Mouse (Mus musculus) left cerebral cortex, postnatal 36 days (tissue): Measurements from ENCODE around the gene Pou3f1. TPM values are rescaled to one million over a fixed set of nuclear protein-coding genes. Genes with fewer than 3 reads are reported as not detected.
A peak's percentile ranks its signal among the peaks of the same experiment; 100 is the strongest.

Source experiments
- DNase-seq, 2 experiments: peaks; one replicate each; pipeline ENCODE4 v3.0.0; 2021 to 2022; ENCODE audit warnings: low spot score in 2 of 2, mixed read lengths in 1 of 2
- intact Hi-C: fragments of 180-260 bp; cut with DNase I; formaldehyde crosslinking; loops from one replicate; pipeline ENCODE4 v1.15.1; 2025
- total RNA-seq, 2 experiments: library from RNA; stranded (reverse); gene quantifications; 2 replicates each; pipeline ENCODE4 v1.2.3; 2021

Pou3f1 gene
- total RNA-seq: 10 to 100 TPM; 14.8 to 21.6 TPM

DNA sequence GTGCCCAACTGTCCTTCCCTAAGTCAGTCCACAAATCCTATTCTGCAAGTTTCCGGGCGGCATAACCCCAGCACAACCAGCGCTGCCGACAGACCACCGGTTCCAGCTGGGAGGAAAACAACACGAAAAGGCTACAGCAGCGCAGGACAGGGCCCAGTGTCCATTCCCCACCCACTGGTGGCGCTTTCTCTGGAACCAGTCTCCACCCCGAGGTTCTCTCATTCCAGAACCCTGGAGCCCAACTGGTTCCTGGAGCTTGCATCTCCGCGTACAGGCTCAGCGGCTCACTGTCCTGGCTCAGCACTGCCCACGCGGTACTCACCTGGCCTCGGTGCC is at the start of gene Pou3f1:
Gene Pou3f1, plus strand, starts transcription at position 290 of the 336 bp plus-strand sequence.
- intact Hi-C loops: loop anchor here (10.0 kb wide), 1 partner anchor 262 kb away; no protein-coding TSS in a partner anchor
- no peak for DNase-seq

DNA sequence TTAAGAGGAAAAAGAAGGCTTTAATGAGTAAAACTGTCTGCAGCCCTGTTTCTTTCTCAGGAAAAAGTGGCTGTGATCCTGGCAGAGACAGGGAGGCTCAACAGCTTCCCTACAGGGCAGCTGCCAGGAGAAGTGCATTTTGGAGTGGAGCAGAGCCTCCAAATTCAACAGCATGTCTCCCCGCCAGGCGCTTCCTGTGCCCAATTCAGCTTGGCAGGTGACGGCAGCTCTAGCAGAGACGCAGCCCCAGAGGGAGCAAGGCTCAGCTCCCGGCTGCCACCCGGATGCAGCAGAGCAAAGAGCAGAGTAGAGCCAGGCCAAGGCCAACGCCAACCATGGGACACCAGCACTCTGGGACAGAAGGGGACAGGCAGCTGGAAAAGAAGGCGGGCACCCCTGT is 49.4 kb upstream of the Pou3f1 start:
- intact Hi-C loops: no loop called here

DNA sequence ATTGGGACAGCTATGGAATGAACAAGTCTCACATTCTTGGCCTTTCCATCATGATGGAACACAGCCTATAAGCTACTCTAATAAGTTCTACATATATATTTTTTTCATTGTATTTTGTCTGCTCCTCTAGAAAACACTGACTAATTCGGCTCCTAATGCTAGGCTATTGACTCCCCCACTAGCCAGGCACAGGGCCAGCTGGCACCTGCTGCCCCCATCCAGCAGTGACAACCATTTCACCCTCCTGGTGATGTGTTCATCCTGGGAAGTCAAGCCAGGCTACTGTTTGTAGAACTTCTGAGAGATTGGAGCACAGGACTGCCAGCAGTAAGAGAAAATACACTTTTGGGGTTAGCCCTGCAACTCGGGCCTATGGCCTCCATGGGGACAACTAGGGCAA is 46.5 kb upstream of the Pou3f1 start:
- intact Hi-C loops: no loop called here
- no peak for DNase-seq

More for the DNA sequence above, 49.4 kb upstream of the Pou3f1 start:
- peak; percentile 25 to 63 for DNase-seq

DNA sequence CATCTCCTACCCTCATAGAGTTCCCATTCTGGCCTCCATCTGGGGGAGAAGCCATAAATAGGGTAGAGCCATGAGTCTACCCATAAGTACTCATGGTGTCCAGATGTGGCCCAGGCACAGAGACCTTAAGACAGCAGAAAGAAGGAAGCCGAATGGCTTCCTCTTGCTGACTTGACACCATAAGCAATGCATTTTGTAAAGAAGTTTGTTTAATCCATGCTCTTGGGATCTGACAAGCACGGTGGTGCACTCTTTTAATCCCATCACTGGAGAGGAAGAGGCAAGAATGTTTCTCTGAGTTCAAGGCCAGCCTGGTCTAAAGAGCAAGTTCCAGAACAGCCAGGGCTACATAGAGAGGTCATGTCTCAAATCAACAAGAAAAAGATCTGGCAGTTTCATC is 45.9 kb upstream of the Pou3f1 start, which contains the start of gene 3100002H09Rik:
Gene 3100002H09Rik, minus strand, starts transcription at position 101 of the 400 bp plus-strand sequence.
- intact Hi-C loops: no loop called here
- DNase-seq: no peak

DNA sequence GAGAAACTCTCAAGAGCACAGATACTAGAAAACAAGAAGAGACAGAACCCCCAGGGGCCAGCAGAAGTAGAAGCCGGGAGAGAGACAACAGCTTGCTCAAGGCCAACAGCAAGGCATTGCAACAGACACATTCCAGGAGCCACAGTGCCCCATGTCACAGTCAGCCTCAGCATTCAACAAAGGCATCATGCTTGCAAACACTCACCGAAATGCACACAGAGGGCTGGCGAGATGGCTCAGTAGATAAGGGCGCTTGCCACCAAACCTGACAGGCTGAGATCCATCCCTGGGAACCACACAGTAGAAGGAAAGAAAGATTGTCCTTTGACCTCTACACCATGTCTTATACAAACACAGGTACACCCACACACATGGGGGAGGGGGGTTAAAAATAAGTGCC is 44.8 kb upstream of the Pou3f1 start:
- intact Hi-C loops: no loop called here
- no peak for DNase-seq

DNA sequence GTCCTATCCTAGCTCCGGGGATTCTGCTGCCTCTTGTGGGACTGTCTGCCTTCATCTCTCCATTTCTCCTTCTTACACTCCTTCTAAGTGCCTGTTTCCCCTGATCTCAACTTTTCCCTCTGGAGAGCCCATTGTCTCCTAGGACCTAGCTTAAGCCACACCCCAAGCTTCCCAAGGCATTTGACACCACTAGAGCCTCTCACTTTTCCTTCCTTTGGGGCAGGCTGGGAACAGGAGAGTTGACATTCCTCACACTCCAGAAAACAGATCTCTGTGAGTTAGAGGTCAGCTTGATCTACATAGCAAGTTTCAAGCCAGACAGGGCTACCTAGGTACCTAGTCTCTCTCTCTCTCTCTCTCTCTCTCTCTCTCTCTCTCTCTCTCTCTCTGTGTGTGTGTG is 42.4 kb upstream of the Pou3f1 start:
- intact Hi-C loops: no loop called here
- no peak for DNase-seq

DNA sequence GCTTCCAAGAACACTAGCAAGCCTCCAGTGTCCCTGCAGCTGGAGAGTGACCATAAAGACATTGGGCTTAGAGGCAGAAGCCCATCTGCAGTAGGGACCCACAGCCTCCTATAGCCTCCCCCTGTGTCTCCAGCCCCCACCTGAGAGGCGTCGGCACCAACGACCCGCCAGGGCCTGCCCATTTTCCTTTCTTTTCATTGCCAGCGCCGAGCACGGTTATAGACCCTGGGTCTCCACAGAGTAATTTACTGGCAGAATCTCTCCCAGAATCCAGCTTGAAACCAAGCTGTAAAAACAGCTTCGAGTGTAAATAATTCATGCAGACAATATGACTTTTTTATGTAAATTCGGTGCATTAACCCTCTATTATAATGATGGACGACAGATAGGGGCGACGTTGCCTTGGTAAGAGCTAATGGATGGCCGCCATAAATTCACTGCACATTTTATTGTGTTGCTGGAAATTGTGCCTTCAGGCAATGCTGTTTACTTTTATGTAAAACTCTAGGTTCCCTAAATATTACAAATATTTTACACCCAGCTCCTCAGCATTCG is 41.1 kb upstream of the Pou3f1 start:
- intact Hi-C loops: no loop called here
- DNase-seq: no peak

DNA sequence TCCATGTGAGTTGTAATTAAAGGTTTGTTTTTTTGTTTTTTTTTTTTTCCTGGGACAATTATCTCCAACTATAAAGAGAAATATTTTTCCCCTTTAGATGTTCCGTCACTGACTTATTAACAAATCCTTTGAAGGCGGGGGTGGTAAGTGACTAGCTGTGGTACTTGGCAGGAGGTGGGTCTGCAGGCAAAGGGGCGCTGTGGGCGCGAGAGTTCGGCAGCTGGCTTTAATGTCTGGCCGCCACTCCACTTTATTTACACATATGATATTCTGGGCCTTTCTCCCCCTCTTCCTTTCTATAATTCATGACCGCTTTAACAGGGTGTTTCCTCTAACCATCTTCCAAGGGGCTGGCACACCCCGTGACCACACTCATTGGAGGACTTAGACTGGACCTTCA is 40.6 kb upstream of the Pou3f1 start:
- intact Hi-C loops: no loop called here
- DNase-seq: no peak

DNA sequence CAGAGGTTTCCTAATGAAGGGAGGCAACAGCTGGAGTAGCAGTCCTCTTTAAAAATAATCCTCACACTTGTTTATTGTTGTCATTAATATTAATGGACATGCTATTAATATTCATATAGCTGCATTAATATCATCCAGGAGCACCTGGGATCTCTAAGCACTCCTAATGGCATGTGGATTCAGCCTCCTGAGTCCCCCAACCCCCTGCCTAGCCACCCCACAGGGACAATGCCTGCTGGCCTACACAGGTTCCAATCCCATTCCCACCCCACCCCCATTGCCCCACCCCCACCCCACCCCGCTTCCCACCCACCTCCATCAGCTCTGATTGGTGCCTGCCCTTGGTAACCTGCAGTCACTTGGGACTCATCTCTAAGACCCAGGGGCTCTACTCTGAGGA is 40.0 kb upstream of the Pou3f1 start:
- intact Hi-C loops: no loop called here

DNA sequence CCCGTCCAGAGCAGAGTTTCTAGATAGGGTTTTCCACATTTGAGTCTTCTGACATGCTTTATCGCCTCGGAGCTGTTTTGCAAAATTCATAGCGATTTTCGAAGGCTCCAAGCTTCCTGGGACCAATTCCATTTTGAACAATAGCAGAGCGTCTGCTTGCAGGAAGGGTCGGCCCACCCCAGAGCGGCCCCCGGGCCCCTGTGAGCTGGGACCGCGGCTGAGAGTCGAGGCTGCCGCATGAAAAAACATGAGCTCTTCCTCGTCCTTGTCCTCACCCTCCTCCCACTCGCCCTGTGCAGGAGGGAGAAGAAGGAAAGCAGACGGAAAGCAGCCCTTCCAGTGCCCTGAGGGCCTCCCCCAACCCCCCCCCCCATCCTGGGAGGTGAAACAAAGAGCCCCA is 38.0 kb upstream of the Pou3f1 start:
- DNase-seq: no peak
- intact Hi-C loops: no loop called here

More for the DNA sequence above, 40.0 kb upstream of the Pou3f1 start:
- DNase-seq: no peak

DNA sequence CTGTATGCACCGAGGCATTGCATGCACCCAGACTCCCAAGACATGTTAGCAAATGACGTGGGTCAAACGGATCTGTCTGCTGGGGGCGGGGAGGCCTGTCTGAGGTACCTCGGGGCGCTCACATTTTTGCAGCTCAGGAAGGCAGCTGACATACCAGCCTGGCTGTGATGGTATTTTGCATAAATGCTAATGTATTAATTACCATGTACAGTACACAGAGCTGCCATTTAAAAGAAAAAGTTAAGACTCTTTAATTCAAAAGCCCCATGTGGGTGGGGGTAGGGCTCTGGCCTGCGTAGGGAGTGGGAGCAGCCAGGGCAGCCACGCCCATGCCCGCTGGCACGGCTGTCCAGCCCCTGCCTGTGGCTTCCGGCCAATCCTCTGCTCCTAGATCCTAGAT is 35.2 kb upstream of the Pou3f1 start:
- intact Hi-C loops: no loop called here
- DNase-seq: no peak

DNA sequence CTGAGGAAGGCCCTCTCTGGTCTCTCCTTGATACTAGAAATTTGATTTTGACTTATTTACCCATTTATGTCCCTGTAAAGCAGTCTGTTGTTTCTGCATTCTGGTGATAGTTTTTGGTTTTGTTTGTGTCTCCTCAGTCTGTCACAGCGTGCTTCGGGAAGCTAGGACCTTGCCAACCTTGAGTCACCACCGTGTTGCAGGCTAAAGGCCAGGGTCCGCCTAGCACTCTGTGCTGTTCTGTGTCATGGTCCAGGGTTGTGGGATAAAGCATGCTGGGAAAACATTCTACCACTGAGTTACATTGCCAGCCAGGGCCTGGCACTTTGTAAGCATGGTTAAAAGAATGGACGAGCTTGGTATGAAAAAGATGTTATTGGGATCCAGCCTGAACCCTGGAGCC is 34.0 kb upstream of the Pou3f1 start:
- no peak for DNase-seq
- intact Hi-C loops: no loop called here

DNA sequence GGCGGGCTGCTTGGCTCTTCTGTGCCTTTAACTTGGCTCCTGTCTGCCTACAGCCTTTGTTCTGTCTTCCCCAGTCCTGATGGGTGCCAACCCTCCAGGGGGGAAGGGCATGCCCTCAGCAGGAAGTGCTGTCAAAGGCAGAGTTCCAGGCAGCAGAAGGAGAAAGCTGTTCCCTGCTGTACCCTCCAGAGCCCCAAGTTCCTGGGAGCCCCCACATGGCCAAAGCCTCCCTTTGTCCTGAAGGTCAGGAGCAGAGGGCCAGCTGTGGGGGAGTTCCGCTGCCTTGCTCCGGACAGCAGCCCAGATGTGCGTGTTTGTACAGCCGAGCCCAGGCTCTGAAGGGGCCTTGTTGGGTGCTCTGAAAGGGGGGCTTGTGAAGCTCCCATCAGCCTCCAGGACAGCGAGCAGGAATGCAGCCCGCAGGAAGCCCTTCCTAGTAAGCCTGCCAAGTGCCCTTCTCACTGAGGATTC is 32.5 kb upstream of the Pou3f1 start:
- intact Hi-C loops: no loop called here
- DNase-seq: peak in 1 of 2 experiments; percentile 30

DNA sequence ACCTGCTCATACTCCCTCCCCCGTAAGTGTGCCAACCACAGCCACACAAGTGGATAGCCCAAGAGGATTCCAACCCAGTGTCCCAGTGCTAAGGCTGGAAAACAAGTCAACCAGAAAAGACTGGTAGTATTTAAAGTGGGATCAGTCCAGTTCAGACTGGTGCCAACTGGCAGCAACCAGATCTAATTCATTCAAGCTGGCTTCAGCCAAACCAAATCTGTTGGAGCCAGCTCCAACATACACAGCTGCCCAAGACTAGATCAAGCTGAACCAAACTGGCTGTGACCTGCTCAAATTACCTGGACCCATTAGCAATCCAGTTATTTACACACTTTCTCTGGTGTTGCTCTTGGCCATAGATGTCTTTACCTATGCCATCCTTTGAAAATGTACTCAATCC is 29.8 kb upstream of the Pou3f1 start:
- intact Hi-C loops: no loop called here
- no peak for DNase-seq

DNA sequence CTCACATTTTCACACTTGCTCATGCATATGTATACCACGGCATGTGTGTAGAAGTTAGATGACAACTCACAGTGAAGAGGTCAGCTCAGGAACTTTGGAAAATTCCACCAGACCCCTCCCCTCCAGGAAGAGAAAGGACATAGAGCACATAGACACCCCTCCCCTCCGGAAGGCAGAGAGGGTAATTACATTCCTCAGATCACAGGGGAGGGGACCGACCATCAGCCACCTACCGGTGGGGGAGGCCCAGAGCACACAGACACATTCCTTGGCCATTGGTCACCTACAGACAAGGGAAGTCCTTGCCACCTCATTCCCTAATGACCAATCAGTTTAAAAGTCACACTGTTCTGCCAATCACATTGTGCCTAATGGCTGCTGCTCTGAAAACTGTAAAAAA is 25.2 kb upstream of the Pou3f1 start:
- DNase-seq: no peak
- intact Hi-C loops: no loop called here

DNA sequence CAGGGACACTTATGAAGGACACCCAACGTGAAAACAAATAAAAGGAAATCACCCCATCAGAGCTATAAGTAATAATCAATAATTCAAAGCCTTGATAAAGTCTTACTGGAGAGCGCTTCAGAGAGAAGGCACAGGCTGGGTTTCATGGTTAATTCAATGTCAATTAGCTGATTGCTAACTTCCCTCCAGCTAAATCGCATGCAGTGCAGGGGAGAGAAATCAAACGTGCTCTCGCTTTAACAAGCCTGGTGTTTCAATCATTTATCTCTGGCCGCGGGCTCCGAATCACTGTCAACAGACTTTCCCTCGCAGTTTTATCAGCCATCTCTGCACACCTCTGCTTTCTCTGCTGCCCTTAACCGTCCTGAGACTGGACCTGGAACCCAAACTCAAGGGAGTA is 23.8 kb upstream of the Pou3f1 start:
- no peak for DNase-seq
- intact Hi-C loops: no loop called here

DNA sequence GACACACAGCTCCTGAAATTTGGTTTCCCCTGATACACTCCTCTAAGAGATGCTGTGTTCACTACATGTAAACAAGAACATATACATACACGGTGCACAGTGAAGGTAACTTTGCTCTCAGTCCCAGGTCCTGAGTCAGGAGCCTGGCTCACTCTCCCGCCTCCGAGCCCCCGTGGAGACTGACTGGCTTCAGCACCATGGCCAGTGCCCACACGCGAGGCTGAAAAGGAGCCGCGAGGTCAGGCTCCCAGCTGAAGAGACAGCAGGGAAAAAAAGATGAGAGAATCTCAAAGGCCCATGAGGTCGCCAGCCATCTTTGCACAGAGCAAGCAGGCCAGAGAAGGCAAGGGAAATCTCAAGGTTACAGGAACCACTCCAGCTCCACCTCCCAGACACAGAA is 23.3 kb upstream of the Pou3f1 start:
- no peak for DNase-seq
- intact Hi-C loops: no loop called here

DNA sequence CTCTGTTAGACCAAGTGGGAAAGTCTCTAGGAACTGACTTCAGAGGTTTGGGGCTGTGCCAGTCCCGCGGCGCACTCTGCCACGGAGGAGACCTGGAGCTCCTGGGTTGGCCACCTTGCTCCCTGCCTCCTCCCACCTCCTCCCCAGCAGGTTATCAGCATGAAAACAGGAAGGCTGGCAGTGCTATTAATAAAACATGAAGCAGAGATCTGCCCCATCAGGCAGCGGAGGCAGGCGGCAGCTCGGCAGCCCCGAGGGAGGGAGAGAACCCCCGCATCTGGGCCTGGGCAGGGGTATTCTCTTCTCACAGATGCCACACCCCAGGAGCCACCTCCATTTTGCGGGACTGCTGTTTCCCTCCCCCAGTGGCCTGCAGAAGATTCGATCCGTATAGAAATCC is 16.9 kb upstream of the Pou3f1 start:
- intact Hi-C loops: no loop called here
- DNase-seq: no peak

DNA sequence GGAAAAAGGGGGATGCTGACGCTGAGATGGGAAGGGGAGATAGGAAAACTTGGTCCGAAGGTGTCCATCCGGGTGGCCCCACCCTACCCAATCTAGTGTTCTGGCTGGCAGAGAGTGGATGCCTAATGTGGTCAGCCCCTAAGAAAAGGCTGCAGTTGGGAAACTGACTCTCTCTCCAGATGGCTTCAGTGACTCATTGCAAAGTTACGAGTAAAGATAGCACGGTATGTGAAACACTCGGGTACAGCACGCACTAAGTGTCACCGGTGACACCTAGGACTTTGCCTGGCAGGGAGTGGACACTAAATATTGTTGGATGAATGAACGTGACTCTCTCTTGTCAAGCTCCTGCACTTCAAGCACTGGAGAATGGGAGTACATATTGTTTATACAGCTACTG is 12.7 kb upstream of the Pou3f1 start:
- no peak for DNase-seq
- intact Hi-C loops: no loop called here

DNA sequence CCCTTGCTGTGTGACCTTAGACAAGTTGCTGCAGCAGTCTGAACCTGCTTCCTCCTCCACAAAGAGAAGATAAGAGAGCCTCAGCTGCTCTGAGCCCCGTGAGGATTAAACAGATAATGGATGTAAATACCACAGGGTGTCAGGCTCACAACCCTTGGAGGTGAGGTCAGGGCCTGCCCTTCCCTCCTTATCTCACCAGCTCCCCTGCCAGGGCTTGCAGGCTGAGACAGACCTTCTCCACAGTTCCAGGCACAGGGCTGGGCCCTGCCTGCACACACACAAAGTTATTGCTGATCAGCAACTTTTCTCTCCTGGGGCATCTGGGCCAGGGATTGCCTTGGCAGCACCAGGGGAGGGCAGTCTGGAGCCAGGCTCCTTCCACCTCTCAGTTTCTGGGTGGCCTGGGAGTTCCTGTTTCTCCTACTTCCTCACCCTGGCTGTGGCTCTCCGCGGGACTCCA is 11.6 kb upstream of the Pou3f1 start:
- DNase-seq: no peak
- intact Hi-C loops: no loop called here

DNA sequence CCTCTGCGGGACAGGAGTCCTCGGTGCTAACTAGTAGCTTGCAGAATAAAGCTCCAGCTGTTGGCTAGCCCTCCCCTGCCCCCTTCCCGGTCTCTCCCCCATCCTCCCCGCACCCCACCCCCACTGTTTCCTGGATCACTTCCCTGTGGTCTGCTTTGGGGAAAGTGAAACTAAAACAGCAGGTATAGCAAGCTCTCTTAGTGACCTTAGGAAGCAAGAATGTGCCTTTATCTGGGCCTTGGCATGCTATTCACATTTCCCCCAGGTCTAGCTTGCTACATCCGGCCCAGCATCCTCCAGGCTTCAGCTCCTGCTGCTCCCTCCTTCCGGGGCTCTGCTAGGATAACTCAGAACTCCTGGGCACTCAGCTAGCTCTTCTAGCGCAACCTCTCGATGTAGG is 10.0 kb upstream of the Pou3f1 start:
- DNase-seq: no peak
- intact Hi-C loops: no loop called here

DNA sequence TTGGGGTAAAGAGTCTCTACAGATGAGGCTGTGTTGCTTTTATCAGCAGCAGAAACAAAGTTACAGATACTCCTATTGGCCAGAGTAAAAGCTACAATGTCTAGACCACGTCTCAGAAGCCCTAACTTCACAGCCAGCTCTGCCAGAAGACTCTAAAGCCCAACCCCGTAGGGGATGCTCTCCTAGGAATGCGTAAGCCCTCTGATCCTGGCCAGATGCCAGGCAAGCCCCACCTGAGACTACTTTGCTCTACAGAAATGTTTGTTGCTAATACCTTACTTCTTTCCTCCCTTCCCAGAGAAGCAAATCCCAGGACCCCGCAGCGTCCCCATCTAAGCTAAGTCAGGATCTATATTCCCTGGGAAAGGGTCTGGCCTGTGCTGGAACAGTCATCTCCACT is 8.7 kb upstream of the Pou3f1 start:
- intact Hi-C loops: no loop called here
- no peak for DNase-seq
